Mouse (Mus musculus): Measurements from ENCODE around the gene Foxc1.

DNA sequence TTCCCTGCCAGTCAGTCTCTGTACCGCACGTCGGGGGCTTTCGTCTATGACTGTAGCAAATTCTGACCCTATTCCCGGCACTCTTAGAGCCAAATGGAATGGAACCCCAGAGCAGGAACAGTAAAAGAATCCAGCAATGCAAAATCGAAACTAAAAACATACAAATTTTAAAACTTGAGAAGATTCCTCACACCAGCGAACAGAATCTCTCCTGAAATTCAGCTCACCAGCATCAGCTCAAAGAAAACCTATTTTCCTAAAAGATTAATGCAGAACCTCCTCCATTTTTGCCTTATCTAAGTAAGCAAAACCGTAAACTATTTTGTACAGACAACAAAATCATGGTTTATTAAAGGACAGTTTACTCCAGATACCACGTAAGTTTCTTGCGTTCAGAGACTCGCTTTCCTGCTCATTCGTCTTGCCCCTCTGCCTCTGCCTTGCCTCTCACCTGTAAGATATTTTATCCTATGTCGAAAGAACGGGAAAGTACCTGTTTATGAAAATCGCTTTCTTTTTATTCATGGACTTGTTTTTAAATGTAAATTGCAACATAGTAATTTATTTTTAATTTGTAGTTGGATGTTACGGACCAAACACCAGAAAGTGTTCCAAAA is 2.5 kb downstream of the Foxc1 start:
- TF ChIP-seq CTCF (IDR thresholded peaks at IDR 0.05; ENCODE audit: low read depth): no peak
- no peak for TF ChIP-seq EP300 (optimal IDR thresholded peaks at IDR 0.05)

Measured in stomach, postnatal 0 days (tissue).